Mouse (Mus musculus) thymus, adult 18-20 months (tissue): ENCODE measurements around the gene Rad23a.
"Not testable (repeated sequence)": the region's sequence is repeated elsewhere in the genome, so short reads cannot be mapped to it uniquely, and the experiment has no call there.

Source experiments
- DNase-seq, 2 experiments: peaks; one replicate each; pipeline ENCODE4 v3.0.0; 2022; ENCODE audit warnings: mixed read lengths in 2 of 2

Gene Rad23a

DNA sequence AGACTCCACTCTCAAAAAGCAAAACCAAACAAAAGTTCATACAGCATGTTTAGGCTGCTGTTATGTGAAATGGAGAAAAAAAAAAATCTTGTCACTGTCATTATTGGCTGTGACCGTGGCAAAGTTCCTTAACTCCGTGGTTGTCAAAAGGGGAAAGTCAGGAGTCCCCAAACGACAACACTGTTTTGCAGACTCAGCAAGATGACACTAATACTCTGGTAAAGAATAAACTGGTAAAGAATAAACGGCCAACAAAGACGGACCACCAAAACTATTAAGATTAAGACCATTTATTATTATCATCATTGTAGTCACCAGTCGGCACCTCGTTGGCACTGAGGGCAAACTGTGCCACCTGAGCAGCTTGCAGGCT lies 604 bp downstream of the Rad23a start:
- DNase-seq = no peak

DNA sequence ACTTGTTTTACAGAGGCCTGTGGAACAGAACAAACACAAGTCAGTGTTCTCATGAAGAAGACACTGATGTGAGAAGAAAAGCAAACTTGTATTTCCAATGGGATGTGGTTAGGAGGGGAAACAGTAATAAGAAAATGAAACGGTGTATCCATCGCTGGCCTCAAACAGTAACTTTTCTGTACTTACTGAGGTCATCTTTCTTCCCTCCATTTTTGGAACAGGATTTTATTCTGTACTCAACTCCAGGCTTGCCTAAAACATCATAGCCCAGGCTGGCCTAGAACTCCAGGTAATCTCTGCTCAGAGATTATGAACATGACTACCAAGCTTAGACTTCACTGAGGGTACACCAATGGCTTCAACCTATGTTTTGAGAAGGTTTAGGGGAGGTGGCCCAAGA lies 1.1 kb downstream of the Rad23a start:
- no peak for DNase-seq

DNA sequence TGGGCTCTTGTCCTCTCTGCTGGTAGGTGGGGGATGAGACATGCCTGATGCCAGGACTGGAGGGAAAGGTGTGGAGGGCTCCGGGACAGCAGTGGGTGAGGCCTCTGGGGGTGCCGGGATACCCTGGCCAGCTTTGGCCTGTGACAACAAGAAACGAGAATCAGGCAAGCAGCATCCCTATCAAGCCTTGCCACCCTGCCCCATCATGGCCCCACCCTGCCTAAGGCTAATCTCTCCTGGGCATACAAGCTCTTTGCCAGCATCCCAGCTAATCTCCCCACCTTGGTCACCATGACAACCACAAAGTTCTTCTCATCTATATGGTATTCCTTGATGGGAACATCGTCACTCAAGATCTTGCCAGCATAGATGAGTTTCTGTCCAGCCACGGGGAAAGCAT lies 2.0 kb downstream of the Rad23a start:
- DNase-seq = no peak

DNA sequence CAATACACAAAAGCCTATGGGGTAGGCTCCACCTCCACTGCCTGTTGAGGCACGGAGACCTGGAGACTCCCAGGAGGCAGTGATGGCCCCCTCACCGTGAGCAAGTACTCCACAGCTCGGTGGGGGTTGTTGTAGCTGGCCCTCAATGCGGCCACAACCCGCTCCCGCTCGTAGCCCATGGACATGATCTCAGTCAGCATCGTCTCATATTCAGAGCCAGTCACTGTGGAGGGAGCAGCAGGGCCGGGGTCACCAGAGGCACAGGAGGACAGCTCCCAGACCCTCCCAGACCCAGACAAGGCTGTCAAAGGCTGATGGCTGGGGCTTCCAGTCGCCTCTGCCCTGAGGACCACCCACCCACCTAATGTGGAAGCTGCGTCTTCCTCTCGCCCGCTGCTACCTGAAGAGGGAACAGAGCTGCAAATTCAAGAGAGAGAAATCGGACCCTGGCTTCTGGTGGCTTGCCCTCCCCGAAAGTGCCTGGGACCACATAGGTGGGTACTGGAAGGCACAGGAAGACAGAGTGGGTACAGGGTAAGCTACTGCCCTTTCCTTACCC lies 2.5 kb downstream of the Rad23a start:
- DNase-seq = no peak

DNA sequence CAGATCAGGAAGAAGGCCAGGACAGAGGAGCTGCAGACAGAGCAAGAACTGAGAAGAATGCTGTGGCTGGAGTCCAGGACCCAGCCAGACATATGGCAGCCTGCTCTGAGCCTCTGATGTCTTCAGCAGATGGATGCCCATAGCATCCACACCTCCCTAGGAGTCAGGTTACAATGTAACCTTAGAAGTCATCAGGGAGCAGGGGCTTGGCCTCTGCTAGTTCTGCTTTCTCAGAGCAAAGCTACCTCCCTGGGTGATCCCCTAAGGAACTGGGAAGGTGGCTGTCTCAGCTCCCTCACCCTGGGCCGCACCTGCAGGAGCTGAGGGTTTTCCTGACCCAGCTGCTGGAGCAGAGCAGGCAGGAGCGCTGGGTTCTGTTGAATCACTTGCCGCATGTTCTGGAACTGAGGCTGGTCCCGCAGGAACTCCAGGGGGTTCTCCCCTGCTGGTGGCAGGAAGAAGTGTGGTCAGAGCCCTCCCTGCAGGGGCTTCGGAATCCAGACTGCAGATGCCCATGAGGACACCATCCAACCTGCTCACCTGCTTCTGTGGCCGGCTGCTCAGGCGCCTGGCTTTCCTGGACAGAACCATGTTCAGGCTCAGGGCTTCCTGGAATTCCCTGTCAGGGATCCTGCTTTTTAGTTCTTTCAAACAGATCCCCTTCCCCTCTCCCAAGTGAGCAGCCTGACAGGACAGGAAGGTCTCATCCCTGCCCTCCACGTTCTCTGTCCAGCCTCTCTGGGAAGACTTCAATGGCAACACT lies 3.1 kb downstream of the Rad23a start:
- DNase-seq = no peak

DNA sequence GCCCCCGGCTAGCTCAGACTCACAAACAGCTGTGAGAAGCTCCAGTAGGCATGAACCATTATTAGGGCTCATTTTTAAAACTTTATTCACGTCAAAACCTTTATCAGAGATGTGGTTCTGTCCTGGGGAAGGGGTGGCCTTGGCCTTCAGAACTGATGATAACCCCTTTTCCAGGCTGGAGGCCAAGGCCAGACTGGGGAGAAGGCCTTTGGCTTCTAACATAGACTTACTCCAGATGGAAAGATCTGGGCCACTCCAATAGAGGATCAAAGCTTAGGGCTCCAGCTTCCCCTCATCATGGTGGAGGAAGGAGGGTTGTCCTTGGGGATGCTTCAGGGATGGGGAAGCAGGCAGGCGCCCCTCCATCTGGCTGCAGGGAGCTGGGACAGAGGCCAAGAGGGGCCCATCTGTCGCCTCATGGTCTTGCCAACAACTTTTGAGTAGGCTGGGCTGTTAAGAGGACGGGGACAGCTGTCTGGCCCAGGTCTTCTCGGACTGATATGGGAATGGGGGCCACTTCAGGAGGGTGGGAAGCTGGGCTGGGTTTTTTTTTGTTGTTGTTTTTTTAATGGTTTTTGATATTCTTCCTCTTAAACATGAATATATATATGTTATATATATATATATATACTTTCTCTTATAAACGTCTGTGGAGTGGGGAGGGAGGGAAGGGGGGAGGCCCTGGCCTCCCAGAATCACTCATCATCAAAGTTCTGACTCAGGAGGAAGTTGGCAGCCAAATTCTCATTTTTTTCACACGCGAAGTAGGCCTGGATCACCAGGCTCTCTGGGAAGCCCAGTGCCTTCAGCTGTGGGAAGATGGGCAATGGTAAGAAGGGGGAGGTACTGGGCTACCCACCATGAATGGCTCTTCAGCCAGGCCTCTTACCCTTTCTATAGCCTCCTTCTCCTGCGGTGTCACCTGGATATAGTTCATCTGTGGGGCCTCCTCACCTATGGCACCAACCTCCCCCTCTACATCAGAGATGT lies 5.3 kb downstream of the Rad23a start:
- DNase-seq = no peak

DNA sequence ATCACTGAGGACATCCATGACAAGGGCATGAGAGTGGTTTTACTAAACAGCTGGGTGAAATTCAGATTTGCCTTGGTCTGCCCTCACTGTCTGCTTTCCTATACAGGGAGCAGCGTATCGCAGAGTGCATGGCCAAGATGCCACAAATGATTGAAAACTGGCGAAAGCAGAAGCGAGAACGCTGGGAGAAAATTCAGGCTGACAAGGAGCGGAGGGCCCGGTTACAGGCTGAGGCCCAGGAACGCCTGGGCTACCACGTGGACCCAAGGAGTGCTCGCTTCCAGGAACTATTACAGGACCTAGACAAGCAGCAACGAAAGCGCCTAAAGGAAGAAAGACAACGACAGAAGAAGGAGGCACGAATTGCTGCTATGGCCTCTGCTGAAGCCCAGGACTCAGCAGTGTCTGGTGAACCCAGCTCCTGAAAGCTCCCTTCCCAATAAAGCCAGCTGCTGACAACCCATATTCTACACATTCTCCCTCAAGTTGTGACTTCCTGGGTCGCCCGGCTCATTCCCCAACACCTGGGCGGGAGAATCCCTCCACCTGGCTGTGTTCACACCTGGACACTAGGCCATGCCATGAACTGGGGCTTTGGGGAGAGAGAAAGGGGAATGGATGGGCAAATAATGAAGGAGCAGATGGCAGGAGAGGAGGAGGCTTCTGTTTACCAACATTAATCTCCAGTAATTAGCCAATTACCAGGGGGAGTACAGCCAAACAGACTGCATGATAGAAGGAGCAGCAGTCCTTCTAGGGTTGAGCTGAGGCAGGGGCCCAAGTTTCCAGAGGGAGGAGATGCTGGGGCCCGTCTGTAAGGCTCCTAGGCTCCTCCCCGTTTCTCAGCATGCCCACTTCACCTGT lies 6.2 kb downstream of the Rad23a start:
- DNase-seq = no peak

DNA sequence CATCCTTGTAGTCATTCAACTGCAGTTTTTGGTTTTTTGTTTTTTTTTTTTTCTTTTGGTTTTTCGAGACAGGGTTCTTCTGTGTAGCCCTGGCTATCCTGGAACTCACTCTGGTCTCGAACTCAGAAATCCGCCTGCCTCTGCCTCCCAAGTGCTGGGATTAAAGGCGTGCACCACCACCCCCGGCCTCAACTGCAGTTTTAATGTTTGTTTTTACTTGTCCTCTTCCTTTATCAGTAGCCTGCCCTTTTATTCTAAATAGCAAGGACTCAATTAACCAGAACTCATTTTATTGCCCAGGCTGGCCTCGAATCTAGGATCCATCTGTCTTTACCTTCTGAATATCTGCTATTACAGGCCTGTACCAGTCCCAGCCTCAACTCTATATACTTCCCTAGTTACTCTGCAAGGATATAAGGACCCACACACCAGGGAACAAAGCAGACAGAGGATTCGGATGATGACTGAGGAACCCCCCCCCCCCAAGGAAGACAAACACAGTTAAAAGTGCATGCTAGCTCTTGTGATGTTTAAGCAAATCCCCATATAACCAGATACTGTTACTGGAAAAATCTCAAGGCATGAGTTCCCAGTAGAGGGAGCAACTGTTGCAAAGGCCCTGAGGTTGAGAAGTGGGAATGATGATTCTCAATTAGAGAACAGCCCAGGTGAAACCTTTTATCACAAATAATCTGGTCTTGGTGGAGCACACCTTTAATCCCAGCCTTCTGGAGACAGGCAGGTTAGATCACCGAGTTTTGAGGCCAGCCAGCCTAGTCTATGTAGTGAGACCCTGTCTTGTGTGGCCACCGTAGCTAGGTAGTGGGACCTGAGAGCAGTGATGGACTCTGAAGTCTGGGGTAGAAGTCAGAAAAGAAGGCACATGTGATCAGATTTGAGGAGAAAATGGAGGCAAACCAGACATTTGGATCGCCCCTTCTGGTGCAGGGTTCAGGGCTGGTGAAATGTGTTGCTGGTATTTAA lies 7.4 kb downstream of the Rad23a start:
- DNase-seq = no peak

DNA sequence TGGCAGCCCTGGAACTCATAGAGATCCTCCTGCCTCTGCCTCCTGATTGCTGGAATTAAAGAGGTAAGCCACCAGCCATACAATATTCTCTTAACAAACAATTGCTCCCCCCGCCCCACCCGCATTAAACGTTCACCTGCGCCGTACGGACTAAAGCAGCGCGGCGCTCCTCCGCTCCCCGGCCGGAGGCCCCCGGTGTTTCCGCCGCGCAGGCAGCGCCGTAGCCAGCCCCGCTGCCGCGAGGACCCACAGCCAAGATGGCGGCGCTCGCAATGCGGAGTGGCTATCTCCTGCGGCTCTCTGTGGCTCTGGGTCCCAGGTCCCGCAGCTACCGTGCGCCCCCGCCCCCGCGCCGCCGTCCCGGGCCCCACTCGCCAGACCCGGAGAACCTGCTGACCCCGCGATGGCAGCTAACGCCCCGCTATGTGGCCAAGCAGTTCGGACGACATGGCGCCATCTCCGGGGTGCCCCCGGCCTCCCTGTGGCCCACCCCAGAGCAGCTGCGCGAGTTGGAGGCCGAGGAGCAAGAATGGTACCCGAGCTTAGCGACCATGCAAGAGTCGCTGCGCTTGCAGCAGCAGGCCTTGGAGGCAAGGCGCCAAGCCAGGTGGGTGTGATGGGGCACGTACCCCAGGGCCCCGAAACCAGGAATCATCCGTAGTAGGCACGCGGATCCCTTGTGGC lies 8.3 kb downstream of the Rad23a start:
- DNase-seq = peak; percentile 66 to 69

DNA sequence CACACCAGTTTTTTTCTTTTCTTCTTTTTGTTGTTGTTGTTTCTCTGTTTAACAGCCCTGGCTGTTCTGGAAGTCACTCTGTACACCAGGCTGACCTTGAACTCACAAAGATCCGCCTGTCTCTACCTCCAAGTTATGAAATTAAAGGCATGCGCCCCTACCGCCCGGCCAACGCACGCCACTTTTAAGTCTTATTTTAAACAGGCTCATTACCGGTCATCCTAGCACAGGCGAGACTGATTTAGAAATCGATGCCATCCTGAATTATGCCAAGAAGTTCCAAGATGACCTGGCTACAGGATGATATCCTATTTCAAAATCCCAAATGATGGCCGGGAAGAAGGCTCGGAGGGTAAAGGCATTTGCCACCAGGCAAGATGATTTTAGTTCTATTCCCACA lies 9.0 kb downstream of the Rad23a start, which contains the start of gene Gadd45gip1:
Gadd45gip1 (plus strand) TSS at position 33 of the 400 bp plus-strand sequence.
- peak; percentile 20 to 34 for DNase-seq

DNA sequence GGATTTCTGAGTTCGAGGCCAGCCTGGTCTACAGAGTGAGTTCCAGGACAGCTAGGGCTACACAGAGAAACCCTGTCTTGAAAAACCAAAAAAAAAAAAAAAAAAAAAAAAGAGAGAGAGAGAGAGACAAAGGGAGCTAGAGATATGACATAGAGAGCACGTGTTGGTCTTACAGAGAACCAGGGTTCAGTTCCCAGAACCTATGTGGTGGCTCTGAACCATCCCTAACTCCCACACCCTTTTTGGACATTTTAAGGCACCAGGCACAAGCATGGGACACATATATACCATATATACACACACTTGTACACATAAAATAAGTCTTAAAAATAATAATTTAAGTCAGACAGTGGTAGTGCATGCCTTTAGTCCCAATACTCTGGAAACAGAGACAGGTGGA lies 13.9 kb downstream of the Rad23a start:
- DNase-seq = not testable (repeated sequence)

DNA sequence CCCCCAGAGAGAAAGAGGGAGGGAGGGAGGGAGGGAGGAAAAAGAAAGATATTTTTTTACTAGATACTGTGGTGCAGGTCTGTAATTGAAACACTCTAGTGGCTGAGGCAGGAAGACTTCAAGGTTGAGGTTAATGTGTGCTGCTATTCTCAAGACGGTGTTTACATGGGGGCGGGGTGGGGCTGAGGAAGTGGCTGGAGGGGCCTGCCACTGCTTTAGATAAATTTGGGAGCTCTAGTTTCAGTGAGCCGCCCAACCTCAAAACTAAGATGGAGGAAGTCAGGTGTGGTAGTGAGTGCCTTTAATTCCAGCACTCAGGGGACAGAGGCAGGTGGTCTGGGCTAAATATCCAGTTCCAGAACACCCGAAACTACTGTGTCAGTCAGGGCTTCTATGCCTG lies 14.8 kb downstream of the Rad23a start:
- peak; percentile 17 to 44 for DNase-seq

DNA sequence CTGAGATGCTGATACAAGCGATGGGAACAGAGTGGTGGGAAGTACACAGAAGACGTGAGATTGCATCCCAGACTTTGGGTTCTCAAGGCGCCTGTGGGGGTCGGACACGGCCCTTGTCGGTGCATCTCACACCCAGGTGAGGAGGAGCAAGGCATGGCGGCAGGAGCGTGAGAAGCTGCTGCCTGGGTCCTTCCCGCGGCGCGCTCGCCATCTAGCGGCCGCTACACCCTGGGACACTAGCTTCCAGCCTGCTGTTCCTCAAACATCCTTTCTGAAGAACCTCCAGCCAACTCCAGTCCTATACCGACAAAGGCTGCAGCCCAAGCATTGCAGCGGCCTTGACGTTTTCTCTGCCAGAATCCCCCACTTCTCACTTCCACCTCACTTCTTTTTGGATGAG lies 16.8 kb downstream of the Rad23a start:
- DNase-seq = peak; percentile 22 to 37

DNA sequence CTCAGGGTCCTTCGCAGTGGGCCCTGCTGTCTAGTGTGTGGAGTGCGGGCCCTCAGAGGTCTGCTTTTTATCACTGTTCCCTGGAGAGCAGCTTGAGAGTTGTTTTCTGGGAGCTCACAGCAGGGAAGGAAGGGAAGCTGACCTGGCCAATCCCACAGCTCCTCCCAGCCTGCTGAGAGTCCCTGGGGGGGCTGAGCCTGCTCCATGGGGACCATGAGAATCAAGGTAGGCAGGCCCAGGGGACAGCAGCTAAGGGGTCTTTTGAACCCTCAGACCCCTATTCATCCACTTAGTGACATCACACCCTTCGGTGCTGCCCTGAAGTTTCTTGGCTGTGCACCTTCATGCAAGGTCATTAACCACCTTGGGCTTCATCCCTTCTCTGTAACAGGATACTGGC lies 17.7 kb downstream of the Rad23a start, which contains the start of gene Dand5:
Dand5 (minus strand) TSS at position 101 of the 400 bp plus-strand sequence.
- DNase-seq = no peak

DNA sequence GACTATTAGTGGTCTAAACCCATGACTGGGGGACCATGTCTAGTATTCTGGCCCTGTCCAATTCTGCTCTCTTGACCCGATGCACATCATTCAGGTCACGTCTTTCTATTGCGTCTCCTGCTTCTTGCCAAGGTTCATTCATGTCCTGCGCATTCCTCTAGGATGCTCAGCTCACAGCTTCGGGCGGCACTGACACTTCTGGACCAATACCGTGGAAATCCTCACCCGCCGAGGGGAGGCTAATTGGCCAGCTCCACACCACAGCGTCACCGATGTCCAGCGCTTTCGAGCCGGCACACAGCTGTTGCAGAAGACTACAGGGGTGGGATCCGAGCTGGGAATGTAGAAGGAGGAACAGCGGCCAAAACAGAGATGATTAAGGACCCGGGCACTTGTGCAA lies 24.3 kb downstream of the Rad23a start:
- DNase-seq = no peak

DNA sequence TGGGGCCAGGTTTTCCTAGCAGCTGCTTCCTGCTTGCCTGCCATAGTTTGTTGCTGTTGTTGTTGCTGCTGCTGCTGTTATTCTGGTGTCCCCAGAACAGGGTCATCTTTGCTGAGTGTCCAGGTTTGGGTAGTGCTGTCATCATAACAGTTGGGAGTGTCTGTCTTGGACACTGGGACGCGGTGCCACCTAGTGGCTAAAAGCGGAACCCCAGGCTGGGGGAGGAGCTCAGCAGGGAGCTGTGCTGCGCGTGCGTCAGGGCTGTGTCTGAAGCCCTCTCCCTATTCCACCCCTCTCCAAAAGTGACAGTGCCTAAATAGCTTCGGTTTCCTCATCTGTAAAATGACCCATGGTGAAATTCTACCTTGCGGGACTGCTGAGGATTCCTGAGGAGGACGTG lies 24.9 kb downstream of the Rad23a start:
- peak; percentile 75 to 78 for DNase-seq

DNA sequence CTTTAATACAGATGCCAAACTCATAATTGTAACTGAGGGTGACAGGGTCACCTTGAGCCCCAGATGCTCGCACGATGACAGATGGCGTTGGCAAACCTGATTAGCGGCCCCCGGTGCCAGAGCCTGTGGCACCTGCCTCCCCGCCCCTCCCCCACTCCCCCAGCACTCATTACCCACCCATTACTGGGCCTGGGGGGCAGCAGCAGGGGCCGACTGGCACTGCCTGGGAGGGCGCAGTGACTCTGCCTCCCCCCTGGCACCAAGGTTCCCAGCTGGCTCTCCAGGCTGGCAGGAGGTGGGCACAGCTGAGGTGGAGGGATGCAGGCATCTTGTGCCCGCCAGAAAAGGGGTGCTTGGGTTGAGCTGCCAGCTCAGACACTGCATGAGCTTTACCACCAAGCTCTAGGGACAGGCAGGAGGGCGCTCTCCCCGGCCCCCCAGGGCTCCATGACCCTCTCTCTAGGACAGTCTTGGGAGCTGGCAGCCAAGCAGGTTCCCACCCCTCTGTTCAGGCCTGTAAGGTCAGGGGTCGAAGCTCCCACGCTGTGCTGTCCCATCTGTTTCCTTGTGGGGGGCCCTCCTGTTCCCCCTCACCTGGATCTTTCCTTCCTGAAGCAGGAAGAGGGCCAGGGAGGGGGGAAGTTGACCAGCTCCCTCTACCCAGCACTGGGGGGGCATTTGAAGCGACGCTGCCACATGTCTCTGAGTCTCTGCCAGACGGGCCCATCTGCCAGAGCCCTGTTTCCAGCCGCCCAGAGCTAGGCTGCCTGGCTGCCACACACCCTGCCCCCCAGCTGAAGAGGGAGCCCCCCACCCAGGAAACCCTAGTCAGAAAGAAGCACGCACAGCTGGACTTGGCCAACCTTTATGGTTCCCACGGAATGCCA lies 25.7 kb downstream of the Rad23a start:
- DNase-seq = no peak

DNA sequence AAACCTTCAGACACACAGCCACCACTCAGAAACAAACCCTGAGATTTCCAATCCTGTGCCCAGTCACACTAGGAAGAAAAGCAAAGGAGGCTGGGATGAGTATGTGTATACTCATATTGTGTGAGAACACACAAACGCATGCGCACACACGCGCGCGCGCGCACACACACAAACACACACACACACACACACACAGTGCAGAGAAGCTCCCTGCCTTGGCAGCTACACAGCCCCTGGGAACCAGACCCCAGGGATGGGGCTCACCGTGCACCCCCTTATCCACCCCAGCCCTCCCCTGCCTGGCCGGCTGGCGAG lies 26.3 kb downstream of the Rad23a start:
- no peak for DNase-seq

DNA sequence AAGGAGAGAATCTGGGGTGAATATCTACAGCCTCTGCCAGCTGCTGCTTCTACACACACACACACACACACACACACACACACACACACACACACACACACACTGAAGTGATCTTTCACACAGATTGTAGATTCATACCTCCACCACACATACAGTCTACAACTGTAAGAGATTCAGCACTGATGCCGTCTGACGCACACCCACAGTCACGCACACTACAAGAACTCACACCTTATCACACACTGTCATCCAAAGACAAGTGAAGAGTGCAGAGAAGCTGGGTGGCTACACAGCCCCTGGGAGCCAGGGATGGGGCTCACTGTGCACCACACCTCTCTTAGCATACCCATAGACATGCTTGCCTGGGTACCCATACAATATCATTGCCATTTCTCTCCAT lies 26.6 kb downstream of the Rad23a start:
- DNase-seq = no peak

DNA sequence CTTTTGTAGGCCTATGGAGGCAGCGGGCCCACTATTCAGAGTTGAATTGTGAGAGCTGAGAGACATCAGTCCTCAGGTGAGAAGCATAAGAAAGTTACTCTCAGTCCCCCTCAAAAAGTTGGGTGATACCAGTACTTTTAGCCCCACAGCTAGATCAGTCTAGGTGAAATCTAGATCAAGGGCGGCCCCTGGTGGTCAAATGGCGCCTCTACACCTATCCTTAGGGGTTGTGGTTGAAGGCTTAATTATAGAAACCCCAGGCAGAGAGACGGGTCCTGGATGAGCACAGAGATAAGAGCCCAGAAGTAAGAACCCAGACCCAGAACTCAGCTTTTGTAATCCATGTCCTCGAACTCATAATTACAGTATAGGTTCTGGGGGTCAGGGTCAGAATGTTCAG lies 27.4 kb downstream of the Rad23a start:
- DNase-seq = peak; percentile 42 to 60
